Mouse (Mus musculus): Measurements from ENCODE around the gene Armc3.

DNA sequence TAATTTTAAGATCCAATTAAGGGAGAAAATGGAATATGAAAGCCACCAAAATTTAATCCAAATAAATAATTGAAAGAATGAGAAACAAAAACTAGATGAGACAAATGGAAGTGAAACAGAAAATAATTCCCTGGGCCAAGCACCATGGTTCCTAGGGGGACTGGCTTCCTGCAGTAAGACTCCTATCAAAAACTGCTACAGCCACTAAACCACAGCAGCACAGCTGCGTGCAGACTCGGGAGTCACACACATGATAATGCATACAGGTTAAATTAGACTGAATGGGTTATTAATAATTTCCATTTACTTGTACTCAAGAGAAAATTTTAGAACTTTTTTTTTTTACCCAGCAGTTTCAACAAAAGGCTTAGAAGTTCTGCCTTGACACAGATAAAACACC lies 154.1 kb downstream of the Armc3 start:
- TF ChIP-seq POLR2A (IDR thresholded peaks at IDR 0.05; ENCODE audit: borderline replicate concordance, extremely low read depth, low read depth, low read length) = no peak
- TF ChIP-seq CTCF (IDR thresholded peaks at IDR 0.05; ENCODE audit: insufficient read depth, low read length) = no peak
